Mouse (Mus musculus) lung, embryonic 14.5 days (tissue): ENCODE measurements at regions not wholly inside any gene's neighbourhood (a gene's known extent, or its start where the extent isn't known, plus 50 kb on each side); places are given as distances from the start of the nearest gene placed in this dataset.

Source experiments
- ATAC-seq: fragments of 200-750 bp; cut with Nextera tagmentation; 2 replicates; pipeline ENCODE4 v1.8.0; 2017; ENCODE audit warnings: mild to moderate bottlenecking, moderate TSS enrichment, moderate library complexity; ENCODE audit not compliant: insufficient read depth
- DNase-seq: peaks from one replicate; pipeline ENCODE4 v3.0.0-alpha.2; 2015
- H3K27ac ChIP-seq: fragments of 300-500 bp; sonication (generic); 2 replicates; pipeline ENCODE4 v1.5.1; 2014; ENCODE audit warnings: low read depth, mild to moderate bottlenecking, moderate library complexity
- H3K27me3 ChIP-seq: fragments of 300-500 bp; sonication (generic); 2 replicates; pipeline ENCODE4 v1.6.1; 2014; ENCODE audit warnings: low read length, control low read depth; ENCODE audit not compliant: insufficient read depth
- H3K36me3 ChIP-seq: fragments of 300-500 bp; sonication (generic); 2 replicates; pipeline ENCODE4 v1.6.1; 2014; ENCODE audit warnings: control low read depth; ENCODE audit not compliant: insufficient read depth
- H3K4me1 ChIP-seq: fragments of 300-500 bp; sonication (generic); 2 replicates; pipeline ENCODE4 v1.6.1; 2014; ENCODE audit warnings: antibody characterized with exemption, control low read depth; ENCODE audit not compliant: insufficient read depth
- H3K4me2 ChIP-seq: fragments of 300-500 bp; sonication (generic); 2 replicates; pipeline ENCODE4 v1.6.1; 2014; ENCODE audit warnings: mild to moderate bottlenecking
- H3K4me3 ChIP-seq: fragments of 300-500 bp; sonication (generic); 2 replicates; pipeline ENCODE4 v1.5.1; 2014; ENCODE audit warnings: low read depth, low read length
- H3K9ac ChIP-seq: fragments of 300-500 bp; sonication (generic); 2 replicates; pipeline ENCODE4 v1.6.1; 2014
- H3K9me3 ChIP-seq: fragments of 300-500 bp; sonication (generic); 2 replicates; pipeline ENCODE4 v1.6.1; 2016; ENCODE audit warnings: low read depth, low read length, control low read depth
- CTCF ChIP-seq: IDR thresholded peaks from 2 replicates; pipeline ENCODE4 v1.5.1; 2016; ENCODE audit warnings: antibody characterized with exemption, low read depth
- WGBS: fragments of 180-500 bp; shearing (Covaris S2); extraction: QIAGEN DNeasy Blood & Tissue Kit; methylation state at CpG from one replicate; pipeline ENCODE4 v1.1.7; 2014; 5-methylcytosine and 5-hydroxymethylcytosine counted together

- H3K9me3 ChIP-seq = no peaks in the 10 kb centered on the region
- DNase-seq (no peak), ATAC-seq (no peak)
- 83% methylated on average over 2 of the region's 2 CpGs for WGBS
- H3K4me1 ChIP-seq = peaks cover 4% of the 10 kb centered on the region
- H3K27ac ChIP-seq = no peak overlapping the region
- no peak for TF ChIP-seq CTCF
- no peak overlapping the region for H3K4me3 ChIP-seq
- H3K27me3 ChIP-seq = no peaks in the 10 kb centered on the region
- no peaks in the 10 kb centered on the region for H3K36me3 ChIP-seq
- H3K4me2 ChIP-seq = no peak overlapping the region
- no peak overlapping the region for H3K9ac ChIP-seq
Measured at GRCm38 (mm10) chr3:41478971-41479370, 76.6 kb upstream of the Jade1 start.

- Histone ChIP-seq H3K4me3 (no peak overlapping the region), H3K4me1 (no peaks in the 10 kb centered on the region; the same call in 1 of the 2 replicates), H3K9me3 (no peaks in the 10 kb centered on the region), H3K27me3 (no peaks in the 10 kb centered on the region), H3K27ac (no peak overlapping the region), H3K9ac (no peak overlapping the region), H3K4me2 (no peak overlapping the region), H3K36me3 (no peaks in the 10 kb centered on the region)
- TF ChIP-seq CTCF = no peak
- WGBS = 83% methylated on average over 6 of the region's 6 CpGs
- DNase-seq = no peak
- ATAC-seq = no peak
Measured at GRCm38 (mm10) chr3:41476516-41476915, 79.0 kb upstream of the Jade1 start.

- Histone ChIP-seq H3K27ac (no peak overlapping the region), H3K4me3 (no peak overlapping the region), H3K4me2 (no peak overlapping the region), H3K9ac (no peak overlapping the region), H3K36me3 (no peaks in the 10 kb centered on the region), H3K27me3 (no peaks in the 10 kb centered on the region), H3K4me1 (no peaks in the 10 kb centered on the region; the same call in 1 of the 2 replicates), H3K9me3 (no peaks in the 10 kb centered on the region)
- DNase-seq = no peak
- WGBS = 89% methylated on average over 3 of the region's 3 CpGs
- no peak for TF ChIP-seq CTCF
- no peak for ATAC-seq
Measured at GRCm38 (mm10) chr3:41472586-41472985, 82.9 kb upstream of the Jade1 start.

GRCm38 (mm10) chr3:41469106-41469505 lies 86.4 kb upstream of the Jade1 start:
- H3K36me3 ChIP-seq = no peaks in the 10 kb centered on the region
- no peak overlapping the region for H3K27ac ChIP-seq
- 50% methylated on average over 6 of the region's 6 CpGs for WGBS
- H3K9ac ChIP-seq = no peak overlapping the region
- H3K4me3 ChIP-seq = no peak overlapping the region
- no peaks in the 10 kb centered on the region for H3K27me3 ChIP-seq
- ATAC-seq (no peak), DNase-seq (no peak)
- H3K4me2 ChIP-seq = no peak overlapping the region
- no peaks in the 10 kb centered on the region for H3K9me3 ChIP-seq
- TF ChIP-seq CTCF = no peak
- H3K4me1 ChIP-seq = no peaks in the 10 kb centered on the region

GRCm38 (mm10) chr3:41467857-41468256 lies 87.7 kb upstream of the Jade1 start:
- H3K9ac ChIP-seq = no peak overlapping the region
- H3K4me1 ChIP-seq = no peaks in the 10 kb centered on the region
- ATAC-seq (no peak), DNase-seq (no peak)
- no peak overlapping the region for H3K4me2 ChIP-seq
- 71% methylated on average over 1 of the region's 1 CpGs for WGBS
- H3K9me3 ChIP-seq = no peaks in the 10 kb centered on the region
- no peaks in the 10 kb centered on the region for H3K27me3 ChIP-seq
- no peaks in the 10 kb centered on the region for H3K36me3 ChIP-seq
- no peak overlapping the region for H3K4me3 ChIP-seq
- TF ChIP-seq CTCF = no peak
- no peak overlapping the region for H3K27ac ChIP-seq

GRCm38 (mm10) chr3:41465893-41466292 lies 89.6 kb upstream of the Jade1 start:
- no peak for TF ChIP-seq CTCF
- H3K9ac ChIP-seq = no peak overlapping the region
- H3K4me1 ChIP-seq = no peaks in the 10 kb centered on the region
- no peak overlapping the region for H3K4me3 ChIP-seq
- no peak for ATAC-seq
- no peaks in the 10 kb centered on the region for H3K36me3 ChIP-seq
- H3K27ac ChIP-seq = no peak overlapping the region
- no peaks in the 10 kb centered on the region for H3K27me3 ChIP-seq
- 25% methylated on average over 2 of the region's 2 CpGs for WGBS
- H3K4me2 ChIP-seq = no peak overlapping the region
- no peaks in the 10 kb centered on the region for H3K9me3 ChIP-seq
- peak; percentile 13 for DNase-seq

- no peak overlapping the region for H3K27ac ChIP-seq
- no peak overlapping the region for H3K4me3 ChIP-seq
- no peak overlapping the region for H3K4me2 ChIP-seq
- TF ChIP-seq CTCF = no peak
- DNase-seq (peak; percentile 68), ATAC-seq (peak; percentile 68; the same call in 1 of the 2 replicates)
- no peaks in the 10 kb centered on the region for H3K9me3 ChIP-seq
- no peaks in the 10 kb centered on the region for H3K4me1 ChIP-seq
- whole genome bisulfite sequencing = 54% methylated on average over 11 of the region's 11 CpGs
- no peaks in the 10 kb centered on the region for H3K27me3 ChIP-seq
- H3K9ac ChIP-seq = no peak overlapping the region
- H3K36me3 ChIP-seq = no peaks in the 10 kb centered on the region
Measured at GRCm38 (mm10) chr3:41462953-41463644, 92.4 kb upstream of the Jade1 start.
